Mouse (Mus musculus) ES-E14 (cell line): Measurements from ENCODE around the gene Tat.

ENCODE experiments used
- CHD2 ChIP-seq: IDR thresholded peaks from 2 replicates; pipeline ENCODE4 v1.6.1; 2014; ENCODE audit warnings: mild to moderate bottlenecking, low read depth, low read length, inconsistent platforms
- HCFC1 ChIP-seq: IDR thresholded peaks from 2 replicates; pipeline ENCODE4 v1.6.1; 2012; ENCODE audit warnings: low read length, inconsistent platforms, borderline replicate concordance; ENCODE audit not compliant: insufficient read depth
- MAFK ChIP-seq: IDR thresholded peaks from 2 replicates; pipeline ENCODE4 v1.6.1; 2014; ENCODE audit warnings: mild to moderate bottlenecking, low read depth, low read length, inconsistent platforms; ENCODE audit not compliant: insufficient read depth
- ZC3H11A ChIP-seq: IDR thresholded peaks from 2 replicates; pipeline ENCODE4 v1.6.1; 2012; ENCODE audit warnings: low read depth, mild to moderate bottlenecking, inconsistent platforms, low read length, borderline replicate concordance
- ZNF384 ChIP-seq: IDR thresholded peaks from 2 replicates; pipeline ENCODE4 v1.6.1; 2012; ENCODE audit warnings: low read depth, low read length, inconsistent platforms

DNA sequence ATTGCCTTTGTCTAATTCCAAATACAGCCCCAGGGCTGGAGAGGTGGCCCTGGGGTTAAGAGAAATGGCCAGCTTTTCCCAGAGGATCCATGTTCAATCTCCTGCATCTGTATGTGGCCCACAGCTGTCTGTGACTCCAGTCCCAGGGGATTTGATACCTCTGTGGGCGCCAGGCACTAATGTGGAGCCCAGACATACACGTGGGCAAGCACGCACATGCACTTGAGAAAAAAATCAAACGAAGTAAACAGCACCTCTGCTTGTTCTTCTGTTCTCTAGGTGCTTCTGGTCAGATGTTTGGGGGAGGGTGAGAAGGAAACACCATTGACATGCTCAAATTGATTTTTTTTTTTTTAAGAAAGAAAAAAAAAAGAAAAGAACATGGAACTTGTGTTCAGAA, 26.1 kb upstream of the Tat start:
- TF ChIP-seq MAFK, result no peak
- no peak for TF ChIP-seq CHD2
- TF ChIP-seq ZNF384, result no peak
- no peak for TF ChIP-seq ZC3H11A
- TF ChIP-seq HCFC1, result no peak
